Comparison of ENCODE assay signal across 12 mouse cellular contexts in genomic region chr10:84523682-84524081, GRCm38 (mm10). TPM values are rescaled to one million over a fixed set of nuclear protein-coding genes. Genes with fewer than 3 reads are reported as not detected.
A peak's percentile ranks its signal among the peaks of the same experiment; 100 is the strongest.
DNase-seq lines count a peak whose midpoint lies in the region; ATAC-seq and TF ChIP-seq lines count a peak whose summit lies in the region.
"Had no signal": no experiment of that assay in that cellular context is flagged by ENCODE, and none has a peak within 500 bp of the region (broad histone marks: within the 10 kb centered on the region; RNA-seq: fewer than 3 reads in every experiment).

No protein-coding gene starts in this region.

- H3K36me3 ChIP-seq in heart, embryonic 12.5 days, result peaks cover 42% of the 10 kb centered on the region
- H3K36me3 ChIP-seq in lung, embryonic 14.5 days (ENCODE audit: insufficient read depth), result peaks cover 55% of the 10 kb centered on the region

- TF ChIP-seq CTCF in lung, embryonic 14.5 days (IDR thresholded peaks at IDR 0.05; ENCODE audit: low read depth), result peak; percentile 60
- peak; percentile 50; the same call in 1 of the 2 replicates for TF ChIP-seq CTCF in brain, embryonic 14.5 days (IDR thresholded peaks at IDR 0.05; ENCODE audit: borderline replicate concordance, extremely low read depth, insufficient read depth, insufficient read length)

- H3K9me3 ChIP-seq in heart, embryonic 12.5 days (replicated peaks), result no peaks in the 10 kb centered on the region
- no peaks in the 10 kb centered on the region for H3K9me3 ChIP-seq in lung, embryonic 14.5 days (ENCODE audit: low read depth, low read length)
- H3K9me3 ChIP-seq: hindbrain, embryonic 15.5 days; limb, embryonic 12.5 days had no signal

- no peak overlapping the region for H3K9ac ChIP-seq in heart, embryonic 12.5 days
- no peak overlapping the region for H3K9ac ChIP-seq in lung, embryonic 14.5 days
- H3K9ac ChIP-seq: hindbrain, embryonic 15.5 days; limb, embryonic 12.5 days had no signal

- peaks cover 6% of the 10 kb centered on the region; the same call in 1 of the 2 replicates for H3K4me1 ChIP-seq in heart, embryonic 12.5 days (replicated peaks)
- H3K4me1 ChIP-seq in lung, embryonic 14.5 days (ENCODE audit: insufficient read depth), result no peaks in the 10 kb centered on the region
- H3K4me1 ChIP-seq: limb, embryonic 12.5 days had no signal

- intact Hi-C loops in left cerebral cortex, postnatal 10 days (cut with DNase I), result no loop called here

- WGBS in heart, embryonic 12.5 days, result 53% methylated on average over 10 of the region's 10 CpGs
- WGBS in lung, embryonic 14.5 days, result 48% methylated on average over 10 of the region's 10 CpGs

- H3K4me2 ChIP-seq in heart, embryonic 12.5 days, result no peak overlapping the region
- no peak overlapping the region for H3K4me2 ChIP-seq in lung, embryonic 14.5 days
- H3K4me2 ChIP-seq: hindbrain, embryonic 15.5 days; limb, embryonic 12.5 days had no signal

- H3K4me3 ChIP-seq in heart, embryonic 12.5 days, result no peak overlapping the region
- no peak overlapping the region for H3K4me3 ChIP-seq in lung, embryonic 14.5 days (ENCODE audit: low read depth, low read length)
- H3K4me3 ChIP-seq: hindbrain, embryonic 15.5 days; limb, embryonic 12.5 days had no signal

- no peaks in the 10 kb centered on the region for H3K27me3 ChIP-seq in heart, embryonic 12.5 days (replicated peaks)
- H3K27me3 ChIP-seq in lung, embryonic 14.5 days (ENCODE audit: insufficient read depth, low read length), result no peaks in the 10 kb centered on the region
- H3K27me3 ChIP-seq: hindbrain, embryonic 15.5 days; limb, embryonic 12.5 days had no signal

- peak; percentile 33; the same call in 1 of the 2 replicates for ATAC-seq in heart, embryonic 12.5 days (ENCODE audit: insufficient number of reproducible peaks, low FRiP score)
- no peak for ATAC-seq in lung, embryonic 14.5 days (ENCODE audit: insufficient read depth)

- H3K27ac ChIP-seq in heart, embryonic 12.5 days (ENCODE audit: poor library complexity, severe bottlenecking), result no peak overlapping the region
- H3K27ac ChIP-seq in lung, embryonic 14.5 days (ENCODE audit: low read depth), result no peak overlapping the region
- H3K27ac ChIP-seq: hindbrain, embryonic 15.5 days; limb, embryonic 12.5 days had no signal

- no peak for TF ChIP-seq POLR2A in brain, embryonic 14.5 days (IDR thresholded peaks at IDR 0.05; ENCODE audit: borderline replicate concordance, extremely low read depth, insufficient read depth, insufficient read length, poor library complexity, severe bottlenecking)

- DNase-seq in heart, adult 18-20 months, result no peak
- no peak for DNase-seq in lung, embryonic 14.5 days
- no peak for DNase-seq in lung, postnatal 10 days
- DNase-seq in ES-CJ7 (ENCODE audit: low read depth, low spot score), result peak; percentile 66
- no peak for DNase-seq in brain, embryonic 14.5 days (ENCODE audit: low read depth)
- DNase-seq in embryo, embryonic 10.5 days (ENCODE audit: low spot score), result no peak
- no peak for DNase-seq in left cerebral cortex, postnatal 10 days (ENCODE audit: extremely low spot score in 1 of 2, low spot score in 2 of 2)
- DNase-seq: embryo, embryonic 11 days; gastrocnemius, postnatal 36 days had no signal

RNA-seq across cellular contexts. Expression of gene Ckap4, which starts 10.2 kb away (rescaled TPM):
- polyA plus RNA-seq in heart, embryonic 12.5 days (2016; fragmentation: Nextera tagmentation; extraction: Ambion mirVana), result 145 and 154 TPM in 2 replicates
- total RNA-seq in heart, adult 18-20 months (2021), result 10 to 100 TPM; 26.0 to 30.6 TPM
- polyA plus RNA-seq in lung, embryonic 14.5 days (2014; fragmentation: Nextera tagmentation; extraction: Ambion mirVana), result 177 and 179 TPM in 2 replicates
- polyA plus RNA-seq in brain, embryonic 14.5 days (2012; rRNA removed), result 41.8 and 61.9 TPM in 2 replicates
- total RNA-seq in left cerebral cortex, postnatal 10 days (2021), result 10 to 100 TPM; 40.1 to 42.1 TPM

RNA-seq across cellular contexts. Expression of gene Tcp11l2, which starts 52.7 kb away (rescaled TPM):
- polyA plus RNA-seq in heart, embryonic 12.5 days (2016; fragmentation: Nextera tagmentation; extraction: Ambion mirVana), result 29.1 and 32.2 TPM in 2 replicates
- 100 to 1,000 TPM; 105 to 143 TPM for total RNA-seq in heart, adult 18-20 months (2021)
- 15.1 and 17.4 TPM in 2 replicates for polyA plus RNA-seq in lung, embryonic 14.5 days (2014; fragmentation: Nextera tagmentation; extraction: Ambion mirVana)
- 15.6 and 18.8 TPM in 2 replicates for polyA plus RNA-seq in brain, embryonic 14.5 days (2012; rRNA removed)
- total RNA-seq in left cerebral cortex, postnatal 10 days (2021), result 10 to 100 TPM; 17.7 to 17.9 TPM
